Mouse (Mus musculus) erythroblast, embryonic 14.5 days (primary cell): Measurements from ENCODE around the gene Rundc3a.

Experiments used
- GATA1 ChIP-seq: IDR thresholded peaks from 2 replicates; pipeline ENCODE4 v1.6.1; 2012; ENCODE audit warnings: low read length, inconsistent platforms, mixed read lengths
- TAL1 ChIP-seq: IDR thresholded peaks from 3 replicates; pipeline ENCODE4 v1.6.1; 2012; ENCODE audit warnings: low read length, inconsistent platforms, mixed read lengths

GRCm38 (mm10) chr11:102347683-102348082 lies 45.5 kb upstream of the Rundc3a start:
- no peak for TF ChIP-seq TAL1
- TF ChIP-seq GATA1: no peak
